Mouse (Mus musculus) left cerebral cortex, postnatal 36 days (tissue): ENCODE data around the gene Tcp11l1. TPM values are rescaled to one million over a fixed set of nuclear protein-coding genes. Genes with fewer than 3 reads are reported as not detected.

Experiments used
- DNase-seq, 2 experiments: peaks; one replicate each; pipeline ENCODE4 v3.0.0; 2021 to 2022; ENCODE audit warnings: low spot score in 2 of 2, mixed read lengths in 1 of 2
- intact Hi-C: fragments of 180-260 bp; cut with DNase I; formaldehyde crosslinking; loops from one replicate; pipeline ENCODE4 v1.15.1; 2025
- total RNA-seq, 2 experiments: library from RNA; stranded (reverse); gene quantifications; 2 replicates each; pipeline ENCODE4 v1.2.3; 2021

Gene Tcp11l1
- total RNA-seq, 2 experiments from 2014 or later = 38.5 to 40.7 TPM

- intact Hi-C loops = no loop called here
- DNase-seq = no peak
Observed at GRCm38 (mm10) chr2:104615985-104616711, 95.8 kb downstream of the Tcp11l1 start.

- intact Hi-C loops = no loop called here
- DNase-seq = no peak
Observed at GRCm38 (mm10) chr2:104614786-104615185, 97.2 kb downstream of the Tcp11l1 start.

Other genes with a start within 250 kb of the Tcp11l1 start
- gene Hipk3, start 217.7 kb downstream of the Tcp11l1 start, total RNA-seq = 10 to 100 TPM; 88.0 to 94.2 TPM
- gene Cstf3, start 121.6 kb downstream of the Tcp11l1 start, total RNA-seq = 10 to 100 TPM; 33.4 to 53.1 TPM
- gene Pin1rt1, start 4.2 kb upstream of the Tcp11l1 start, total RNA-seq = not detected
- gene Depdc7, start 30.7 kb upstream of the Tcp11l1 start, total RNA-seq = 1 to 10 TPM in 1 of 2 experiments, under 1 TPM in 1; 0.96 to 1.7 TPM
- gene Qser1, start 104.6 kb upstream of the Tcp11l1 start, total RNA-seq = 10 to 100 TPM in 1 of 2 experiments, 1 to 10 TPM in 1; 8.6 to 10.5 TPM
- gene Prrg4, start 137.7 kb upstream of the Tcp11l1 start, total RNA-seq = under 1 TPM; 0.25 to 0.57 TPM
- 1 to 10 TPM in 1 of 2 experiments, not detected in 1; 2.8 TPM for gene Ccdc73, start 155.6 kb upstream of the Tcp11l1 start, total RNA-seq